Mouse (Mus musculus) spleen, adult 18-20 months (tissue): ENCODE results near the gene Fam187b.
A peak's percentile ranks its signal among the peaks of the same experiment; 100 is the strongest.
"Not testable (repeated sequence)": the region's sequence is repeated elsewhere in the genome, so short reads cannot be mapped to it uniquely, and the experiment has no call there.

ENCODE experiments used
- DNase-seq, 2 experiments: peaks; one replicate each; pipeline ENCODE4 v3.0.0; 2022; ENCODE audit warnings: mixed read lengths in 2 of 2

Gene Fam187b

DNA sequence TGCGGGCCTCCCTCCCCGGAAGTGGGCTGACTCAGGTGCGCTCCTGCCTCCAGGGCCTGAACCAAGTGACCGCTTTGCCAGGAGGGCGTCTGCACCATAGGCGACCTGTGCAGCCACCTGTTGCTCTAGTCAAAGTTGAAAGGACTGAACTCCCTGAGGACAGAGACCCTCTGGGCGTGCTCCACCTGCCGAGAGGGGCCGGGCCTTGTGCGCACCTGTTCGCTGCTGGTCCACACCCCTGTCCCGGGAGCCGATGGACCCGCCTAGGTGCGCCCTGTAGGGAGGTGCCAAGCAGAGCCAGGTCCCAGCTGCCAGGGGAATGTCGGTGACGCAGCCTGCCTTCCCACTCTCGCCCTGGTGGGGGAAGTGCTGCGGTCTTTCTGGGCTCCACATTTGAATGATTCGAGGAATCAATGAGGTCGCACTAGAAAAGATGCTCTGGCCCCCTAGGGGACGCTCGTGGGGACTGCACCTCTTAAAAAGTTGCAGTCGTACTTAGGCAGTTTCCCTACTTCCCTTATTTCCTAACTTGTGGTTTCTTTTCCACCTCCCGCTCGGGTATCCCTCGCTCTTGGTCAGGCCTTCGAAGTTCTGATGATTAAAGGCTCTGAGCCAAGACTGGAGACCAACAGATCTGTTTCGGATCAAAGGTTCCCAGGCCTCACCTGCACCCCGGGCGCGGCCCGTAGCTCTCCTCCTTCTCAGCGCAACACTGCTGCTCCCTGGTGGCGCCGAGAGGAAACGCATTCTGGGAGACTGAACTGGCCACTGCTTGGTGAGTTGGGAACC is at the start of gene Fam187b:
TSS of gene Fam187b (plus strand) at position 290 of the 789 bp plus-strand sequence.
- DNase-seq = peak; percentile 79 to 91

DNA sequence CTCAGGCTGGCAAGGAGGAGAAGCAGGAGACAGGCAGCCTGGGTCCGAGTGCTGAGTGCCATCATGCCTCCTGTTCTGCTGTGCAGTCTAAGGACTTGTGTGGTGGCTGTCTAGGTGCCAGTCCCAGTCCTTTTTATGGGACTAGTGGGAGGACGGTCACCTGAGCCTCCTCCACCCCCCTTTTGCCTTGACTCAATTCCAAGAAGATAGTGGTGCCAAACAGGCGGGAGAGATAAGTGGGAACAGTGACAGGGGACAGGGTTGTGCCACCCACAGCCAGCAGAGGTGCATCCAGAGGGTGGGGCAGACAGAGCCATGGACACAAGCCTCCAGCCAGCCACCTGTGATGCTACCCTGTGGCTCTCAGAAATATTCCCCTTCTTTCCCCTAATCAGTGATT is 49.5 kb upstream of the Fam187b start:
- no peak for DNase-seq

DNA sequence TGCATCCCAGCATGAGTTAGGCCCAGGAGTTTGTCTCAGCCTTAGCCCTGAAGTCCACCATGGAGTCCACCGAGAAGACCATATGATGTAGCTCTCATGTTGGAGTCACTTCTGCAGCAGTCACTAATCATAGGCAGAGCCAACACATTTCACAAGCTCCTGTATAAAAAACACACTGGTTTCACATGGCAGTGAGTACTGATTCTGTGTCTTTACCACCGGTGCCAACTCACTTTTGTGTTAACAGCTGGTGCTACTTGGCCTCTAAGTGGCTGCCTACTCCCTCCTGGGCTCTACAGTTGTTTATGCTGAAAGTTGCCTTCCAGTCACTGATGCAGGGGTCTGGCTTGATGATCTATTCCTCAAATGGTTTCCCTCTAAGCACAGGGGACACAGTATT is 49.0 kb upstream of the Fam187b start, which contains the start of gene Hamp2:
TSS of gene Hamp2 (minus strand) at position 101 of the 400 bp plus-strand sequence.
- DNase-seq = not testable (repeated sequence)

DNA sequence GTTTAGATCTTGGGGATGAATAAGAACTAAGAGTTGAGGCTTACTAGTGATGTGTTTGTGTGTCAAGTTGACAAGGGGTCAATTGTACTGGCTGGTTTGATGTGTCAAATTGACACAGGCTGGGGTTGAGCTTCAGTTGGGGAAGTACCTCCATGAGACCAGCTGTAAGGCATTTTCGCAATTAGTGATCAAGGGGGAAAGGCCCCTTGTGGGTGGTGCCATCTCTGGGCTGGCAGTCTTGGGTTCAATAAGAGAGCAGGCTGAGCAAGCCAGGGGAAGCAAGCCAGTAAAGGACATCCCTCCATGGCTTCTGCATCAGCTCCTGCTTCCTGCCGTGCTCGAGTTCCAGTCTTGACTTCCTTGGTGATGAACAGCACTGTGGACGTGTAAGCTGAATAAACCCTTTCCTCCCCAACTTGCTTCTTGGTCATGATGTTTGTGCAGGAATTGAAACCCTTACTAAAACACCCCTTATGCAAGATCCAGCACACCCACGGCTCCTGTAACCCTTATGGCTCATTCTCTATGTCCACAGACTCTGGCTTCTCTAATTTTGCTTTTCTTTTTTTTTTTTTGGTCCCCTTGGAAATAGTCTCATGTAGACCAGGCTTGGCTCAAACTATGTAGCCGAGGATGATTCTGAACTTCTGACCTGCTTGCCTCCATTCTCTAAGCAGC is 38.0 kb upstream of the Fam187b start:
- DNase-seq = not testable (repeated sequence)

DNA sequence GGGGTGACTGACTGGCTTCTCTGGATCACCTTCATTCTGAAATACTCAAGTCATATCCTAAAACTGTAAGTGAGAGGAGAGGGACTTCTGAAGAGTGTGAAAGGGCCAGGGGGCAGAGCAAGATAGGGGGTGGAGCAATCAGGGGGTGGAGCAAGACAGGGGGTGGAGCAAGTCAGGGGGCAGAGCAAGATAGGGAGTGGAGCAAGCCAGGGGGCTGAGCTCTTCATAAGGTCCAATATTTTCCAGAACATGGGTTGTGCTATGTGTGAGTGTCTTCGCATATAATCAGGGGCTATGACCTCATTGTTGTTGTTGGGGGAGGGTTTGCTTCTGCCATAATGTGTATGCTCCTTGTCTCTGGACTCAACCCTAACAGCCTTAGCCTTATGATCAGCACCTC is 33.5 kb upstream of the Fam187b start:
- not testable (repeated sequence) for DNase-seq

DNA sequence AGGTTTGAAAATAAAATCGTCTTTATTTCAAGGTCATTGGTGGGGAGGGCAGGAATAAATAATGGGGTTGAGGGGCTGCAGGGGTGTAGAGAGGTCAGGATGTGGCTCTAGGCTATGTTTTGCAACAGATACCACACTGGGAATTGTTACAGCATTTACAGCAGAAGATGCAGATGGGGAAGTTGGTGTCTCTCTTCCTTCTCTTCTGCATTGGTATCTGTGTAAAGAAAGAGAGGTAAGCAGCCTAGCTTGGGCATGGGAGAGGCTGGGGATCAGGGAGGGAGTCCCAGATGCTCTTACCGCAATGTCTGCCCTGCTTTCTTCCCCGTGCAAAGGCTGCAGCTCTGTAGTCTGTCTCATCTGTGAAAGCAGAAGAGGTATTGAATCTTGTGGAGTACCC is 31.2 kb upstream of the Fam187b start:
- DNase-seq = not testable (repeated sequence)

DNA sequence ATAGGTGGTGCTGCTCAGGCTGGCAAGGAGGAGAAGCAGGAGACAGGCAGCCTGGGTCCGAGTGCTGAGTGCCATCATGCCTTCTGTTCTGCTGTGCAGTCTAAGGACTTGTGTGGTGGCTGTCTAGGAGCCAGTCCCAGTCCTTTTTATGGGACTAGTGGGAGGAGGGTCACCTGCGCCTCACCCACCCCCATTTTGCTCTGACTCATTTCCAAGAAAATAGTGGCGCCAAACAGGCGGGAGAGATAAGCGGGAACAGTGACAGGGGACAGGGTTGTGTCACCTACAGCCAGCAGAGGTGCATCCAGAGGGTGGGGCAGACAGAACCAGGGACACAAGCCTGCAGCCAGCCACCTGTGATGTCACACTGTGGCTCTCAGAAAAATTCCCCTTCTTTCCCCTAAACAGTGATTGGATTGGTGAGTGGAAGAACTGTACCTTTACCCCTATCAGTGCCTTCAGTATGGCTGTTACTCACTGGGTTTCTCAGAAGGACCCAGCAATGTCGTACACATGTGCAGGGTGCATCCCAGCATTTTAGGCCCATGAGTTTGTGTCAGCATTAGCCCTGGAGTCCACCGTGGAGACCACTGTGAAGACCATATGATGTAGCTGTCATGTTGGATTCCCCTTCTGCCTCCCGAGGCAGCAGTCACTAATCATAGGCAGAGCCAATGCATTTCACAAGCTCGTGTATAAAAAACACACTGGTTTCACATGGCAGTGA is 29.5 kb upstream of the Fam187b start, which contains the start of gene Hamp:
TSS of gene Hamp (minus strand) at position 124 of the 727 bp plus-strand sequence.
- no peak for DNase-seq

DNA sequence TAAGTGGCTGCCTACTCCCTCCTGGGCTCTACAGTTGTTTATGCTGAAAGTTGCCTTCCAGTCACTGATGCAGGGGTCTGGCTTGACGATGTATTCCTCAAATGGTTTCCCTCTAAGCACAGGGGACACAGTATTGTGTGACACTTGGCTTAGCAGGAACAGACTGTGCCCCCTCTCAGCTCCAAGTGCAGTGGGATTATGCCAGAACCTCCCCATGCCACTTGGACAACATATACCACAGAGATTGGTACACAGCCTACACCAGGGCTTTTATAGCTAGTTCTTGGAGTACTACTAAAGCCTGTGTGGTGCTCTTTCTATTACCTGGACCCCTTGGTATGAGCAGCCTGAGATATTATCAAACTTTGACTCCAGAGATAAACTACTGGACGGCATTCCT is 28.9 kb upstream of the Fam187b start:
- DNase-seq = not testable (repeated sequence)

DNA sequence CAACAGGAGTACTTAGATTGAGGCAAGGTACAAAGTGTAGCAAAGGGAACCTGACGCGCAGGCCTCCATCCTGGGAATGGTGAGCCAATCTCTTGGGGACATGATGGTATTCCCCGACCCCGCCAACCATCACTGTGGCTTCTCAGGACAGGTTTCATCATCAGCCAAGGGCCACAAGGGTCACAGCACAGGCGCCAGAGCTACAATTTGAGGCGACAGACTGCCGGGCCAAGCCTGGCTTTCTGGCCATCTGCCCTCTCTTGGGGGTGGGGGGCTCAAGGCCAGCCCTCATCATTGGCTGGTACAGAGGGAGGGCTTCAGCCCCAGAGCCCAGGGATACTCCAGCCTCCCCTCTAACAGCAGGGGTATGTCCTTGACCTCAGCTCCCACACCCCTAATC is 28.1 kb upstream of the Fam187b start:
- DNase-seq = not testable (repeated sequence)

DNA sequence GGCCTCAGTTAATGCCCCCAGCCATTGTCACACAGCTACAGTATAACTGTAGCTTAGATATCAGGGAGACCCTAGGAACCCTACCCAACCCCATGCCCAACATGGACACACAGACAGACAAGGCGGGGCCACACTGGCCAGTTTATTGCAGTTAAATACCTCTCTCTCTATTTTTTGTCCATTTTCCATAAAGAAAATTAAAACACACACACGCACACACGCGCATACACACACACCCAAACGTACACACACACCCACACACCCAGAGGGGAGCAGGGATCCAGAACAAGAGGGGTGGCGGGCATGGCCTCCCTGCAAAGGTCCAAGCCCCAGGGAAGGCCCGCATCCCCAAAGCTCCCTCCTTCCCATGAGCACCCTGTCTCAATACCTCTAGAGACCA is 27.7 kb upstream of the Fam187b start:
- no peak for DNase-seq

DNA sequence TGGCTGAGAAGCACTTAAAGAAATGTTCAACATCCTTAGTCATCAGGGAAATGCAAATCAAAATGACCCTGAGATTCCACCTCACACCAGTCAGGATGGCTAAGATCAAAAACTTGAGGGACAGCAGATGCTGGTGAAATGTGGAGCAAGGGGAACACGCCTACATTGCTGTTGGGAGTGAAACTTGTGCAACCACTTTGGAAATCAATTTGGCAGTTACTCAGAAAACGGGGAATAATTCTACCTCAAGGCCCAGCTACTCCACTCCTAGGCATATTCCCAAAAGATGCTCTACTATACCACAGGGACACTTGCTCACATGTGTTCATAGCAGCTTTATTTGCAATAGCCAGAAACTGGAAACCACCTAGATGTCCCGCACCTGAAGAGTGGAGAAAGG is 23.7 kb upstream of the Fam187b start:
- DNase-seq = not testable (repeated sequence)

DNA sequence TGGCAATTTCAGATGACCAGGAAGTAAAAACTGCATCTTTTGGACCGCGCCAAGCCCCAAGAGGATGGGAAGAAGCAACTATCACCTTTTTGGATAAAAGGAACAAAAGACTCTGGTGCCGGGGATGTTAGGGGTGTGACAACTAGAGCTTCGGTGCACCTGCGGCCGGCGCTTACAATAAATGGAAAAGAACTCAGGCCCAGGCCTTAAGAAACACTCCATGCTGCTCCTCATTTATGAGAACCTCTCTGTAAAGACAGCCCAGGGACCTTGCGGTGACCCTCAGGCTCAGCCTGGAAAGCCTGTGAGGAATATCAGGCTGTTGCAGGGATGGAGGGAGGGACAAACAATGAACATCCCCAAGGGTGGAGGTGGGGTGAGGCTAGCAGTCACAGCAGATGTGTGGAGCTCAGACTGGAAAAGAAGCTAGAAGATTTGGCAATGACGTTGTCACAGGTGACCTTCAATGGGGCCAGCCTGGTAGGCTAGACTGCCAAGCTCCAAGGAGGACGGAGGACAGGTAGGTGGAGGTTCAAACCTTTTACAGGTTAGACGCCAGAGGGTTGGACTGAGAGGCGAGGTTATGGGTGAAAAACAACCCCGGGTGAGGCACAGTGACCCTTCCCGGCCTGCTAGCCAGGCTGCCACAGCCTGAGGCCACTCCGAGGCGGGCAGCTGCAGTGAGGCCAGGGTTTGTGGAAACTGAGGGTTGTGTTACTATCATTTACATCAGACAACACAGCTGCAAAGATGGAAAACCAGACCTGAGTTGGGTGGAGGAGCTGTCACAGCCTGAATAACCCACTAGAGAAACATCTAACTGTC is 20.9 kb upstream of the Fam187b start:
- no peak for DNase-seq

DNA sequence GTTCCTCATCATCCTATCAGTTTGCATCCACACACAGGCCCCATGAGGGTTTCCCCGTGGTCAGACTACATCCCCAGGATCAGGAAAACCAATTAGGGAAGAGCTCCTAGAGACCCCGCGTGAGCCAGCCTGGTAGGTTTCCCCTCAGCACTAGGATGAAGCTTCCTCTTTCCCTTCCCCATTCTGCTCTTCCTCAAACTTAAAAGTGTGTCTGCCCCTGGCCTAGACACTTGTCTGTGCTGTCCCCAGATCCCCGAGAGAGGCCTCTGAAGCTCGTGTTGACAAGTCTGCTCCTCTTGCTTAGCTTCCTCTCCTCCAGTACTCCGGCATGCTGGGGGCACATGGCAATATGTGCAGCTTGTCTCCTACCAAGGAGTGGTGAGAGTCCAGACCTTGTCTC is 20.1 kb upstream of the Fam187b start:
- DNase-seq = no peak

DNA sequence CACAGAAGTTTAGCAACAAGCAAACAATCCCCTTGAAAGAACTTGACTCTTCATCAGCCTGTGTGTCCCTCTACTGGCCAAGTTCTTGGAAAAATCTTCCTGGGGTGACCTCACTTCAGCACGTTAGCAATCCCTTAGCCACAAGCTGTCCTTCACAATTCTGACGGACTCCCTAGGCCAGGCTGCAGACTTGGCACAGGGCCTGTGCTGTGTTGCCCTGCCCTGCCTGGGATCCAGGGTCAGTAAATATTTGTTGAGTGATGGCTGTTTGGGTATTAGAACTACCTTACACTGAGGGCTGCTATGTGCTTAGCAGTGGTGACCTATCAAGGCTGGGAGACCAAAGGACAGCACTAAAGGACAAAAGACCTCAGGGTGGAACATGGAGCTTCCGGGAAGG is 19.6 kb upstream of the Fam187b start:
- no peak for DNase-seq

DNA sequence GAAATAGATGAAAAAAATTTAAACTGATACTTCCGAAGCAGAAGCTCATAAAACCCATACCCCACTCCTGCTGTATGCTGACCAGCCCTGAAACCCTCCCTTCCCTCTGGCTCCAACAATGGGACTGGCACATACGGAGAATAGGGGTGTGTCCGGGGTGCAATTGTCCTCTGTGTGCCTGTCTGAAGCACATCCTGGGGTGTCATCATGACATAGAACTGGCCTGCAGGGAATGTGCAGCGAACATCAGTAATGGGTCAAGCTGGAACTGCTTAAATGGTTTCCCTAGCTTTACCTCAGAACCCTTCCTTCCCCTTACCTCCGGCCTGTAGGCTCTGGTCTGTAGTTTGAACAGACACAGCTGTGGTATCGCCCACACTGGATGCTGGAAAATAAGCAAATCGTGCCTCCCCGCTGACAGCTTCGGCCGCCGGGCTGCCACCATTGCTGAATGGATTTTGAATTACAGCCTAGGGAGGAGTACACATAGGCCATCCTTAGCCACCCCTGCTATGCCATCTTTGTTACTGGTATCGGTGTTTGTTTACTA is 18.5 kb upstream of the Fam187b start:
- DNase-seq = no peak

DNA sequence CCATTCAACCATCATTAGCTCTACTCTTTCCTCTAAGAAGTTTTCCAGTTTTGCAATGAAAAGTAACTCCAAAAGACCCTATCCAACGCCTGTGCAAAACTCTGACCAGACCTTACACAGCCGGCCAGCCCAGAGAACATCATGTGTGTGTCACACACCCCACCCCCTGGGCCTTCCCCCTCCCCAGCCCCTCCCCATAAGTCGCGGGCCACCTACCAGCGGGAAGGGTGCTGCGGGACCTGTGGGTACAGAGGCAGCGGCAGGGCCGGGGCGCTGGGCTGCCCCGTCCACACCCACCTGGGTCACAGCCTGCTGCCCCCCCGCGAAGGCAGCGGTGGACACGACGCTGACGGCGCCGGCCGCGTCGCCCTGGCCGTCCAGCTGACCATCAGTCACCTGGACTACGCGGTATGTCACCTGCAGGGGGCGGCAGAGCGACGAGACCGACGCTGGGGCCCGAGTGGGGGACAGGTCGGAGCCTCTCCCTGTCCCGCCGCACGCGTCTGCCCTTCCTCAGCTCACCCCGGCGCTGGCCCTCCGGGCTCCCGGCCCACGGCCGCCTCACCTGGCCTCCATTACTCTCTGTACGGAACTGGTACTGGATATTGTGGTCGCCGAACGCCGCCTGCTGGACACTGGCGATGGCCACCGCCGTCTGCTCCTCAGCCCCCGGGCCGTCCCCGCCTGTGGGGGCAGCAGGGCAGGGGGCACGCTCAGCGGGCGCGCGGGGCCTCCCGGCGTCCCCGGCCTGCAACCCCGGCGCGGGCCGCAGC is 17.8 kb upstream of the Fam187b start:
- DNase-seq = peak; percentile 77 to 80

DNA sequence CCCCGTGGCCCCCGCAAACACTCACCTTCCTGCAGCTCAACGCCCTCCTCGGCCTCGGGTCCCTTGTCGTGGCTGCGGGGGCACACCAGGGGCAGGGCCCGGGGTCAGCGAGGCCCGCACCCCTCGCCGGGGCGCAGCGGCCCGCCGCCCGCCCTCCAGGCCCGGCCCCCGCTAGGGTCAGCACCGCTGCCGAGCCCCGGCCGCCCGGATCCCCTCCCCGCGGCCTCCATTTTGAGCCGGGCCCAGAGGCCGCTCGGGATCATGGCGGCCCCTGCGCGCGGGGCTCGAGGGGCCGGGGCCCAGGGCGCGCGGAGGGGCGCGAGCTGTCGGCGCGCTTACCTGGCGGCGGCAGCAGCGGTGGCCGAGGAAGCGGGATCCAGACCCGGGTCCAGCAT is 17.2 kb upstream of the Fam187b start:
- DNase-seq = no peak

DNA sequence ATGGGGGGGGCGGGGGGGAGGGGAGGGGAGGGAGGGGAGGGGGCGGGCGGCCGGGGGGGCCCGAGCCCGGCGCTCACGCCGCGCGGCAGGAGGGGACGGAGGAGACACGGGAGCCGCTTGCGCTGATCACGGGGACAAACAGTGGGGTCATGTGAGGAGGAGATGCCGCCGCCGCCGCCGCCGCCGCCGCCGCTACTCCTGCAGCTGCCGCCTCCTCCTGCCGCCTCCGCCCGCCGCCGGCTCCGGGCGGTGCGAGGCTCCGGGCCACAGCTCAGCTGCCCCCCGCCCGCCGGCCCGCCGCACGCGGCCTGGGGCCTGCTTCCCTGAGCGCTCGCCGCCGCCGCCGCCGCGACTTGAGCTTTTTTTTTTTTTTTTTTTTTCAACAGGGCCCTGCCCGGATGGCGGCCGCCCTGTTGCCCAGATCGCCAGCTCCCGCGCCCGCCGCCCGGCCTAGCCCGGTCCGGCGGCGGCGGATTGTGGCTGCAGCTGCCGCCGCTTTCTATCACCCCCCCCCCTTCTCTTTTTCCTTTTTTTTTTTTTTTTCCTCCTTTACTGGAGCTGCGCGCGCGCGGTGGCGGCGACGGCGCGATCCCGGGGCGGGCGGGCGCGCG is 16.7 kb upstream of the Fam187b start, which contains the start of gene Usf2:
TSS of gene Usf2 (minus strand) at position 48 of the 611 bp plus-strand sequence.
- DNase-seq = peak; percentile 73 to 74

DNA sequence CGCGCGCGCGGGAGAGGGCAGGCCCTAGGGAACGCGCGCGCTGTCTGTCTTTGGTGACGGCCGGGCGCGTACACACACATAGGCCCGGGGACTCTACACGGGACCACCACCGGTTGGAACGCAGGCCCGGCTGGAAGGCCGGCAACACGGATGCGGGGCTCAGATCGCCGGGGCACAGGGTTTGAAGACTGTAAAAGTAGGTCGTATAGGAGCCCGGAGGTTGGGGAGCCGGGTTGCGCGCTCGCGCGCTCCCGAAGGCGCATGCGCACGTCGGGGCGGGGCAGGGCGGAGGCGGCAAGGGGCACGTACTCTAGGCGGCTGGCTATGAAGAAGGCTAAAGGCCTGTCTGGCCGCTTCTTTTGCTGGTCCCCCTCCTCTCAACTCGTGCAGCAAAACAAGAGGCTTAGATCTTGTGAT is 16.2 kb upstream of the Fam187b start:
- peak; percentile 87 to 93 for DNase-seq

DNA sequence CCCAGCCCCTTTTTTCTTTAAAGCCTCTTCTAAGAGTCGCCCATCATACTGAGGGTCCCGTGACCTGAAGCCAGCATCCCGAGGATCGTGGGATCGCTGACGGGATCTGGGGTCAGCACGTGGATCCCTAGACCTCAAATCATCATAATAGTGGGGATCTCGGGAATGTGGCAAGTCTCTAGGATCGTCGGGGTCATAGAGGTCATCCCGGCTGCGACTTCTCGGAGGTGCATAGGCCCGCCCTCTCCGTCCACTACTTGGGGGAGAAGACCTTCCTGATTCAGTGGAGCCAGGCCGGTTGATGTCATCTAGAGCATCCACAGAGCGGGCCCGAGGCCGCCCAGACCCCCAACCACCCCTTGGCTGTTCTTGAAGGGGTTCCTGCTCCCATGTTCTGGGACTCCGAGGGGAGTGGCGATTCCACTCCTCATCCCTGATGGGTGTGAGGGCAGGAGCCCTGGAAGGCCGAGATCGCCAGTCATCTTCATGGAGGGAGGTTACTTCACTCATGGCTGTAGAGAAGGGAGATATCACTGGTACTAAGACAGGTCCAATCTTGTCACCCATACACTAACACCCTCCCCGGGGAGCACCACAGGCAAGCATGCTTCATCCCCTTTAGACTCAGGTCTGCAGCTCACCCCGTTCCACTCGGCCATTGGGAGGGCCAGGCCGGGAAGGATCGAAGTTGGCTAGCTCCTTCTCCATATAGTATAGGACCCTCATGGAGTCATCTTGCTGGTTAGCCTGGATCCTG is 15.3 kb upstream of the Fam187b start:
- no peak for DNase-seq
